Mouse (Mus musculus): ENCODE measurements at regions not wholly inside any gene's neighbourhood (a gene's known extent, or its start where the extent isn't known, plus 50 kb on each side); places are given as distances from the start of the nearest gene placed in this dataset.

- TF ChIP-seq POLR2A (IDR thresholded peaks at IDR 0.05; ENCODE audit: low read depth, low read length) (no peak), CTCF (IDR thresholded peaks at IDR 0.05; ENCODE audit: borderline replicate concordance, insufficient read depth, low read length) (no peak)
Measured at GRCm38 (mm10) chr5:148609506-148609880, 56.9 kb upstream of the Ubl3 start.

Measured in embryonic fibroblast, embryonic 13.5 days (primary cell).